Mouse (Mus musculus): ENCODE measurements around the gene Ret.

DNA sequence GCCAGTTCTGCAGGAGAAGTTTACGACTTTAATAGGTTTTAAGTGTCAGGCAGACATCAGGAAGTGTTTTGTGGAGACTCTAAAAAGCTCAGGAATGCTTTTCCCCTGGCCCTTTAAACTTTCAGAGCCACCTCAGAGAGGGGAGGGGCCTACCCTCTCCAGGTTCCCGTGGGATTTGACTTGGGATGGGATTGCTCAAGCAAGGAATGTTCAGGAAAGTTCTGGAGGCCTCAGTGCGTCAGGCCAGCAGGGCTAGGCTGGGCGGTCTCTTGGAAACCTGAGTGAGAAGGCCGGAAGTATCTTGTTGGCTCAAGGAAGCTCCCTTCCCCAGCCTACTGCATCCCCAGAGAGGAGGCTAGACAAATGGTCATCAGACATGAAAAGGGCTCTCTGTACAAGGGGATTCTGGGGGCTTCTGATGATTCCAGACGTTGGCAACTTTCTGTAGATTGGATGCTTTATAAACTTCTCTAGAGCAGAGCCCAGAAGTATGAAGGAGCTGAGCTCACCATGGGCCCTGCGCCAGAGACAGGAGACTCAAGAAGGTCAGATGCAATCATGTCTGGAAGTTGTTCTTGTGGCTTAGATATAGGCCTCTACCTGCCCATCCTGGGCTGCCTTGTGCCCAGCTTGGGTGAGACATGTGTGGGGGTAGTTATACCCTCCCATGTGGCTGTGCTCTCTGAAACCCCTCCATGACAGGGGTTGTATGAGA, 7.8 kb upstream of the Ret start:
- TF ChIP-seq CTCF (IDR thresholded peaks at IDR 0.05; ENCODE audit: low read depth) (no peak), EP300 (IDR thresholded peaks at IDR 0.05; ENCODE audit: low read depth) (no peak)

All from liver, postnatal 0 days (tissue).